Mouse (Mus musculus) hindbrain, embryonic 13.5 days (tissue): ENCODE data around the gene Zfhx2. TPM values are rescaled to one million over a fixed set of nuclear protein-coding genes. Genes with fewer than 3 reads are reported as not detected.
A peak's percentile ranks its signal among the peaks of the same experiment; 100 is the strongest.

Experiments used
- ATAC-seq: fragments of 200-750 bp; cut with Nextera tagmentation; 2 replicates; pipeline ENCODE4 v1.8.0; 2017; ENCODE audit warnings: moderate TSS enrichment; ENCODE audit not compliant: low FRiP score
- H3K27ac ChIP-seq: fragments of 300-500 bp; sonication (generic); 2 replicates; pipeline ENCODE4 v1.5.1; 2015; ENCODE audit warnings: inconsistent platforms, mild to moderate bottlenecking, moderate library complexity
- H3K27me3 ChIP-seq: fragments of 300-500 bp; sonication (generic); 2 replicates; pipeline ENCODE4 v1.6.1; 2015; ENCODE audit warnings: mild to moderate bottlenecking, inconsistent platforms
- H3K36me3 ChIP-seq: fragments of 300-500 bp; sonication (generic); 2 replicates; pipeline ENCODE4 v1.6.1; 2015; ENCODE audit warnings: mild to moderate bottlenecking, inconsistent platforms
- H3K4me1 ChIP-seq: fragments of 300-500 bp; sonication (generic); replicated peaks from 2 replicates; pipeline ENCODE4 v1.6.1; 2015; ENCODE audit warnings: inconsistent platforms
- H3K4me2 ChIP-seq: fragments of 300-500 bp; sonication (generic); 2 replicates; pipeline ENCODE4 v1.6.1; 2015; ENCODE audit warnings: inconsistent platforms, mild to moderate bottlenecking, moderate library complexity
- H3K4me3 ChIP-seq: fragments of 300-500 bp; sonication (generic); 2 replicates; pipeline ENCODE4 v1.5.1; 2015; ENCODE audit warnings: mild to moderate bottlenecking, inconsistent platforms
- H3K9ac ChIP-seq: fragments of 300-500 bp; sonication (generic); 2 replicates; pipeline ENCODE4 v1.6.1; 2015; ENCODE audit warnings: mild to moderate bottlenecking, inconsistent platforms
- H3K9me3 ChIP-seq: fragments of 300-500 bp; sonication (generic); 2 replicates; pipeline ENCODE4 v1.6.1; 2016; ENCODE audit warnings: inconsistent platforms
- WGBS: fragments of 180-500 bp; shearing (Covaris S2); methylation state at CpG from one replicate; pipeline ENCODE4 v1.1.7; 2015; 5-methylcytosine and 5-hydroxymethylcytosine counted together
- polyA plus RNA-seq: library from polyadenylated mRNA; unstranded; fragments of >200 nt; fragmentation: Nextera tagmentation; extraction: Ambion mirVana; gene quantifications from 2 replicates; pipeline ENCODE4 v1.2.1, GENCODE M21; 2015

Zfhx2 gene
- polyA plus RNA-seq, 1 experiment from 2014 or later, result 29.4 TPM

GRCm38 (mm10) chr14:55114759-55115701 lies 22.9 kb upstream of the Zfhx2 start:
- peak; percentile 41 for ATAC-seq
- Histone ChIP-seq H3K27ac (peak overlapping the region; percentile 96), H3K36me3 (peaks cover 14% of the 10 kb centered on the region), H3K9me3 (no peaks in the 10 kb centered on the region), H3K27me3 (peaks cover 41% of the 10 kb centered on the region), H3K4me3 (peak overlapping the region; percentile 86), H3K4me2 (peak overlapping the region; percentile 88), H3K4me1 (peaks cover 61% of the 10 kb centered on the region), H3K9ac (peak overlapping the region; percentile 91)
- under 1% methylated on average over 78 of the region's 78 CpGs for WGBS

GRCm38 (mm10) chr14:55113975-55114645 lies 22.0 kb upstream of the Zfhx2 start:
- Histone ChIP-seq H3K27ac (peak overlapping the region; percentile 96; the same call in 1 of the 2 replicates), H3K4me3 (peak overlapping the region; percentile 86), H3K4me1 (peaks cover 70% of the 10 kb centered on the region), H3K36me3 (peaks cover 14% of the 10 kb centered on the region), H3K9ac (peak overlapping the region; percentile 91), H3K27me3 (peaks cover 44% of the 10 kb centered on the region), H3K4me2 (peak overlapping the region; percentile 88), H3K9me3 (no peaks in the 10 kb centered on the region)
- 12% methylated on average over 24 of the region's 26 CpGs for WGBS
- ATAC-seq, result no peak

- WGBS, result 70% methylated on average over 51 of the region's 51 CpGs
- peaks cover 14% of the 10 kb centered on the region for H3K36me3 ChIP-seq
- no peak overlapping the region for H3K27ac ChIP-seq
- H3K9me3 ChIP-seq, result no peaks in the 10 kb centered on the region
- H3K4me3 ChIP-seq, result peak overlapping the region; percentile 86
- peaks cover 77% of the 10 kb centered on the region for H3K4me1 ChIP-seq
- H3K4me2 ChIP-seq, result peak overlapping the region; percentile 88
- peak overlapping the region; percentile 35; the same call in 1 of the 2 replicates for H3K9ac ChIP-seq
- peaks cover 44% of the 10 kb centered on the region for H3K27me3 ChIP-seq
- ATAC-seq, result no peak
Observed at GRCm38 (mm10) chr14:55113351-55113974, 21.3 kb upstream of the Zfhx2 start.

GRCm38 (mm10) chr14:55111720-55112119 lies 19.6 kb upstream of the Zfhx2 start:
- peaks cover 80% of the 10 kb centered on the region for H3K4me1 ChIP-seq

GRCm38 (mm10) chr14:55110076-55110475 lies 18.0 kb upstream of the Zfhx2 start:
- H3K4me1 ChIP-seq, result peaks cover 84% of the 10 kb centered on the region
- no peak for ATAC-seq
- H3K27ac ChIP-seq, result peak overlapping the region; percentile 83; the same call in 1 of the 2 replicates
- peaks cover 39% of the 10 kb centered on the region for H3K27me3 ChIP-seq
- peaks cover 17% of the 10 kb centered on the region for H3K36me3 ChIP-seq
- H3K9ac ChIP-seq, result peak overlapping the region; percentile 64
- no peak overlapping the region for H3K4me3 ChIP-seq
- no peaks in the 10 kb centered on the region for H3K9me3 ChIP-seq
- 35% methylated on average over 9 of the region's 9 CpGs for WGBS
- no peak overlapping the region for H3K4me2 ChIP-seq

More at GRCm38 (mm10) chr14:55111720-55112119, 19.6 kb upstream of the Zfhx2 start:
- ATAC-seq, result no peak
- 68% methylated on average over 2 of the region's 2 CpGs for WGBS
- Histone ChIP-seq H3K9me3 (no peaks in the 10 kb centered on the region), H3K9ac (peak overlapping the region; percentile 35; the same call in 1 of the 2 replicates), H3K36me3 (peaks cover 17% of the 10 kb centered on the region), H3K27me3 (peaks cover 39% of the 10 kb centered on the region), H3K4me2 (no peak overlapping the region), H3K4me3 (no peak overlapping the region), H3K27ac (no peak overlapping the region)

GRCm38 (mm10) chr14:55109048-55109873 lies 17.1 kb upstream of the Zfhx2 start:
- Histone ChIP-seq H3K4me1 (peaks cover 81% of the 10 kb centered on the region), H3K36me3 (peaks cover 17% of the 10 kb centered on the region), H3K9me3 (no peaks in the 10 kb centered on the region), H3K4me3 (no peak overlapping the region), H3K27me3 (peaks cover 41% of the 10 kb centered on the region), H3K9ac (peak overlapping the region; percentile 64), H3K27ac (peak overlapping the region; percentile 83), H3K4me2 (peak overlapping the region; percentile 25)
- 10% methylated on average over 21 of the region's 21 CpGs for WGBS
- ATAC-seq, result no peak

- ATAC-seq, result peak; percentile 80
- peak overlapping the region; percentile 62 for H3K9ac ChIP-seq
- H3K4me1 ChIP-seq, result peaks cover 72% of the 10 kb centered on the region
Observed at GRCm38 (mm10) chr14:55108202-55108870, 16.2 kb upstream of the Zfhx2 start.

GRCm38 (mm10) chr14:55106990-55107389 lies 14.9 kb upstream of the Zfhx2 start:
- Histone ChIP-seq H3K4me2 (0 out of 2 replicates have a peak overlapping the region, but pooled peaks have one; percentile 95), H3K27ac (peak overlapping the region; percentile 18; the same call in 1 of the 2 replicates), H3K9me3 (no peaks in the 10 kb centered on the region), H3K9ac (no peak overlapping the region), H3K27me3 (peaks cover 23% of the 10 kb centered on the region), H3K4me3 (no peak overlapping the region), H3K4me1 (peaks cover 61% of the 10 kb centered on the region), H3K36me3 (peaks cover 3% of the 10 kb centered on the region; the same call in 1 of the 2 replicates)
- ATAC-seq, result no peak
- WGBS, result 65% methylated on average over 8 of the region's 8 CpGs

More at GRCm38 (mm10) chr14:55108202-55108870, 16.2 kb upstream of the Zfhx2 start:
- no peaks in the 10 kb centered on the region for H3K9me3 ChIP-seq
- no peak overlapping the region for H3K4me3 ChIP-seq
- WGBS, result 21% methylated on average over 9 of the region's 9 CpGs
- H3K4me2 ChIP-seq, result peak overlapping the region; percentile 39
- peaks cover 11% of the 10 kb centered on the region for H3K36me3 ChIP-seq
- peak overlapping the region; percentile 83 for H3K27ac ChIP-seq
- H3K27me3 ChIP-seq, result peaks cover 33% of the 10 kb centered on the region

GRCm38 (mm10) chr14:55105836-55106809 lies 14.0 kb upstream of the Zfhx2 start, which contains the start of gene Ap1g2:
Ap1g2 (minus strand) TSS chr14:55106593.
- Histone ChIP-seq H3K27ac (peak within 1 kb of the TSS; percentile 84), H3K9ac (peak within 1 kb of the TSS; percentile 81), H3K4me2 (peak within 1 kb of the TSS; percentile 95), H3K4me1 (peaks cover 55% of the 10 kb centered on the region), H3K36me3 (peaks cover 3% of the 10 kb centered on the region; the same call in 1 of the 2 replicates), H3K9me3 (no peaks in the 10 kb centered on the region), H3K27me3 (peaks cover 15% of the 10 kb centered on the region; the same call in 1 of the 2 replicates), H3K4me3 (peak within 1 kb of the TSS; percentile 46)
- ATAC-seq, result peak; percentile 55
- under 1% methylated on average over 39 of the region's 39 CpGs for WGBS

- Histone ChIP-seq H3K4me1 (peaks cover 53% of the 10 kb centered on the region), H3K4me2 (peak overlapping the region; percentile 95), H3K36me3 (peaks cover 3% of the 10 kb centered on the region; the same call in 1 of the 2 replicates), H3K9ac (peak overlapping the region; percentile 81), H3K4me3 (peak overlapping the region; percentile 46), H3K27ac (no peak overlapping the region), H3K9me3 (no peaks in the 10 kb centered on the region), H3K27me3 (peaks cover 13% of the 10 kb centered on the region; the same call in 1 of the 2 replicates)
- 7% methylated on average over 7 of the region's 7 CpGs for WGBS
- no peak for ATAC-seq
Observed at GRCm38 (mm10) chr14:55105386-55105785, 13.3 kb upstream of the Zfhx2 start.
